Mouse (Mus musculus): ENCODE measurements around the gene Arl6ip4. TPM values are rescaled to one million over a fixed set of nuclear protein-coding genes. Genes with fewer than 3 reads are reported as not detected.

Arl6ip4 gene
- polyA plus RNA-seq, 1 experiment from 2014 or later, result 79.1 TPM

GRCm38 (mm10) chr5:124082941-124083688, 32.8 kb upstream of the Arl6ip4 start:
- ATAC-seq (ENCODE audit: low read depth), result no peak
- Histone ChIP-seq H3K27me3 (peaks cover 8% of the 10 kb centered on the region; the same call in 1 of the 2 replicates), H3K9ac (no peak overlapping the region), H3K4me2 (no peak overlapping the region), H3K27ac (replicated peaks) (no peak overlapping the region), H3K9me3 (no peaks in the 10 kb centered on the region), H3K4me1 (replicated peaks) (peaks cover 26% of the 10 kb centered on the region), H3K36me3 (no peaks in the 10 kb centered on the region), H3K4me3 (no peak overlapping the region)
- WGBS, result 89% methylated on average over 17 of the region's 17 CpGs

GRCm38 (mm10) chr5:124083850-124084587, 31.9 kb upstream of the Arl6ip4 start:
- WGBS, result 86% methylated on average over 14 of the region's 14 CpGs
- no peak overlapping the region for H3K27ac ChIP-seq (replicated peaks)
- no peak overlapping the region for H3K4me3 ChIP-seq
- peaks cover 8% of the 10 kb centered on the region; the same call in 1 of the 2 replicates for H3K27me3 ChIP-seq
- peaks cover 18% of the 10 kb centered on the region for H3K4me1 ChIP-seq (replicated peaks)
- H3K9me3 ChIP-seq, result no peaks in the 10 kb centered on the region
- no peak overlapping the region for H3K9ac ChIP-seq
- no peak for ATAC-seq (ENCODE audit: low read depth)
- no peak overlapping the region for H3K4me2 ChIP-seq
- no peaks in the 10 kb centered on the region for H3K36me3 ChIP-seq

- ATAC-seq (ENCODE audit: low read depth), result peak; percentile 46; the same call in 1 of the 2 replicates
- Histone ChIP-seq H3K9ac (no peak overlapping the region), H3K27me3 (peaks cover 8% of the 10 kb centered on the region; the same call in 1 of the 2 replicates), H3K9me3 (no peaks in the 10 kb centered on the region), H3K27ac (replicated peaks) (no peak overlapping the region), H3K4me1 (replicated peaks) (peaks cover 12% of the 10 kb centered on the region; the same call in 1 of the 2 replicates), H3K4me3 (no peak overlapping the region), H3K36me3 (no peaks in the 10 kb centered on the region; the same call in 1 of the 2 replicates), H3K4me2 (no peak overlapping the region)
- WGBS, result 41% methylated on average over 11 of the region's 11 CpGs
Observed at GRCm38 (mm10) chr5:124084588-124085173, 31.2 kb upstream of the Arl6ip4 start.

GRCm38 (mm10) chr5:124085513-124085912, 30.4 kb upstream of the Arl6ip4 start:
- no peaks in the 10 kb centered on the region for H3K9me3 ChIP-seq
- peaks cover 6% of the 10 kb centered on the region; the same call in 1 of the 2 replicates for H3K4me1 ChIP-seq (replicated peaks)
- H3K27me3 ChIP-seq, result peaks cover 8% of the 10 kb centered on the region; the same call in 1 of the 2 replicates
- no peak overlapping the region for H3K4me2 ChIP-seq
- H3K9ac ChIP-seq, result no peak overlapping the region
- ATAC-seq (ENCODE audit: low read depth), result no peak
- no peak overlapping the region for H3K27ac ChIP-seq (replicated peaks)
- H3K36me3 ChIP-seq, result no peaks in the 10 kb centered on the region; the same call in 1 of the 2 replicates
- WGBS, result 78% methylated on average over 3 of the region's 3 CpGs
- no peak overlapping the region for H3K4me3 ChIP-seq

- 85% methylated on average over 4 of the region's 4 CpGs for WGBS
- no peaks in the 10 kb centered on the region; the same call in 1 of the 2 replicates for H3K36me3 ChIP-seq
- H3K9me3 ChIP-seq, result no peaks in the 10 kb centered on the region
- H3K27me3 ChIP-seq, result peaks cover 8% of the 10 kb centered on the region; the same call in 1 of the 2 replicates
- no peak overlapping the region for H3K9ac ChIP-seq
- H3K4me3 ChIP-seq, result no peak overlapping the region
- H3K27ac ChIP-seq (replicated peaks), result no peak overlapping the region
- H3K4me1 ChIP-seq (replicated peaks), result peaks cover 6% of the 10 kb centered on the region; the same call in 1 of the 2 replicates
- H3K4me2 ChIP-seq, result no peak overlapping the region
- ATAC-seq (ENCODE audit: low read depth), result no peak
Observed at GRCm38 (mm10) chr5:124086876-124087275, 29.0 kb upstream of the Arl6ip4 start.

GRCm38 (mm10) chr5:124089868-124090267, 26.0 kb upstream of the Arl6ip4 start:
- no peak for ATAC-seq (ENCODE audit: low read depth)
- Histone ChIP-seq H3K9ac (no peak overlapping the region), H3K9me3 (no peaks in the 10 kb centered on the region), H3K4me1 (replicated peaks) (no peaks in the 10 kb centered on the region; the same call in 1 of the 2 replicates), H3K27me3 (peaks cover 18% of the 10 kb centered on the region), H3K4me3 (no peak overlapping the region), H3K36me3 (no peaks in the 10 kb centered on the region; the same call in 1 of the 2 replicates), H3K4me2 (no peak overlapping the region), H3K27ac (replicated peaks) (no peak overlapping the region)
- WGBS, result 86% methylated on average over 23 of the region's 23 CpGs

GRCm38 (mm10) chr5:124091951-124092406, 23.9 kb upstream of the Arl6ip4 start:
- no peak for ATAC-seq (ENCODE audit: low read depth)
- H3K36me3 ChIP-seq, result no peaks in the 10 kb centered on the region; the same call in 1 of the 2 replicates
- H3K27ac ChIP-seq (replicated peaks), result no peak overlapping the region
- no peak overlapping the region for H3K9ac ChIP-seq
- 67% methylated on average over 9 of the region's 9 CpGs for WGBS
- H3K27me3 ChIP-seq, result peaks cover 21% of the 10 kb centered on the region
- 0 out of 2 replicates have a peak, but pooled peaks cover 3% of the 10 kb centered on the region for H3K9me3 ChIP-seq
- H3K4me1 ChIP-seq (replicated peaks), result peaks cover 7% of the 10 kb centered on the region; the same call in 1 of the 2 replicates
- no peak overlapping the region for H3K4me2 ChIP-seq
- no peak overlapping the region for H3K4me3 ChIP-seq

GRCm38 (mm10) chr5:124093120-124093794, 22.6 kb upstream of the Arl6ip4 start:
- Histone ChIP-seq H3K9me3 (0 out of 2 replicates have a peak, but pooled peaks cover 3% of the 10 kb centered on the region), H3K4me3 (no peak overlapping the region), H3K4me2 (no peak overlapping the region), H3K9ac (no peak overlapping the region), H3K36me3 (no peaks in the 10 kb centered on the region; the same call in 1 of the 2 replicates), H3K27me3 (peaks cover 21% of the 10 kb centered on the region), H3K4me1 (replicated peaks) (peaks cover 7% of the 10 kb centered on the region; the same call in 1 of the 2 replicates), H3K27ac (replicated peaks) (no peak overlapping the region)
- no peak for ATAC-seq (ENCODE audit: low read depth)
- WGBS, result 80% methylated on average over 11 of the region's 11 CpGs

- peaks cover 7% of the 10 kb centered on the region; the same call in 1 of the 2 replicates for H3K4me1 ChIP-seq (replicated peaks)
- ATAC-seq (ENCODE audit: low read depth), result no peak
- H3K27ac ChIP-seq (replicated peaks), result no peak overlapping the region
- peaks cover 21% of the 10 kb centered on the region for H3K27me3 ChIP-seq
- H3K9me3 ChIP-seq, result 0 out of 2 replicates have a peak, but pooled peaks cover 3% of the 10 kb centered on the region
- H3K4me2 ChIP-seq, result peak overlapping the region; percentile 18; the same call in 1 of the 2 replicates
- H3K4me3 ChIP-seq, result no peak overlapping the region
- H3K9ac ChIP-seq, result no peak overlapping the region
- 84% methylated on average over 12 of the region's 12 CpGs for WGBS
- H3K36me3 ChIP-seq, result no peaks in the 10 kb centered on the region; the same call in 1 of the 2 replicates
Observed at GRCm38 (mm10) chr5:124093852-124094604, 21.9 kb upstream of the Arl6ip4 start.

GRCm38 (mm10) chr5:124095077-124095581, 20.8 kb upstream of the Arl6ip4 start:
- Histone ChIP-seq H3K4me1 (replicated peaks) (peaks cover 7% of the 10 kb centered on the region; the same call in 1 of the 2 replicates), H3K4me3 (peak overlapping the region; percentile 47), H3K27me3 (peaks cover 21% of the 10 kb centered on the region), H3K9me3 (0 out of 2 replicates have a peak, but pooled peaks cover 3% of the 10 kb centered on the region), H3K36me3 (no peaks in the 10 kb centered on the region), H3K4me2 (peak overlapping the region; percentile 67), H3K27ac (replicated peaks) (no peak overlapping the region), H3K9ac (peak overlapping the region; percentile 72)
- peak; percentile 69 for ATAC-seq (ENCODE audit: low read depth)
- WGBS, result 9% methylated on average over 19 of the region's 19 CpGs
